In the genomic region with DNA sequence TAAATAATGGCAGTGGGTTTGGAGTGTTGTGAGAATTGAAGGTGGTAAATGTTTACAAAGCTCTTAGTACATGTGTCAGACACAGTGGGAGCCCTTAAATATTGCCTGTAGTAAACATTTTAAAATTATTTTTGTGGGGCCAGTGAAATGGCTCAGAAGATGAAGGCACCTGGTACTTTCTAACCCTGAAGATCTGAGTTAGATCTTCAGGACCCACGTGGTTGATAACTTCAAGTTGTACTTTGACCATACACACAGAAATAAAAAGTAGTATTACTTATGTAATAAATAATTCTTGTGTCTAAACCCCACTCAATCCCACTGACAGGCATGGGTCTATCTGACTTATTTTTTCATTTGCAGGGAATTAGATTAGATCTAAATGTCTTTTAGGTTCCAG, we compare ENCODE assay signal across 19 mouse cellular contexts. TPM values are rescaled to one million over a fixed set of nuclear protein-coding genes. Genes with fewer than 3 reads are reported as not detected.
DNase-seq lines count a peak whose midpoint lies in the region; ATAC-seq and TF ChIP-seq lines count a peak whose summit lies in the region.
"Had no signal": no experiment of that assay in that cellular context is flagged by ENCODE, and none has a peak within 500 bp of the region (broad histone marks: within the 10 kb centered on the region; RNA-seq: fewer than 3 reads in every experiment).

No protein-coding gene starts in this region.

- no peak for TF ChIP-seq CTCF in intestine, postnatal 0 days (IDR thresholded peaks at IDR 0.05; ENCODE audit: low read depth)

- H3K27me3 ChIP-seq in intestine, postnatal 0 days (replicated peaks; ENCODE audit: control insufficient read depth, insufficient read depth, low read length) = no peaks in the 10 kb centered on the region
- no peaks in the 10 kb centered on the region for H3K27me3 ChIP-seq in intestine, embryonic 16.5 days (replicated peaks; ENCODE audit: control insufficient read depth, insufficient read depth, low read length)
- H3K27me3 ChIP-seq in liver, embryonic 12.5 days (replicated peaks) = no peaks in the 10 kb centered on the region
- no peaks in the 10 kb centered on the region for H3K27me3 ChIP-seq in liver, embryonic 16.5 days (ENCODE audit: control insufficient read depth, insufficient read depth, low read depth, low read length)
- no peaks in the 10 kb centered on the region for H3K27me3 ChIP-seq in forebrain, embryonic 14.5 days (replicated peaks; ENCODE audit: control insufficient read depth, insufficient read depth, low read length)
- H3K27me3 ChIP-seq: embryonic facial prominence, embryonic 12.5 days; hindbrain, embryonic 12.5 days had no signal

- no peak overlapping the region for H3K27ac ChIP-seq in intestine, postnatal 0 days (ENCODE audit: low read depth, low read length)
- no peak overlapping the region; the same call in 1 of the 2 replicates for H3K27ac ChIP-seq in intestine, embryonic 16.5 days (ENCODE audit: low read length)
- H3K27ac ChIP-seq in liver, embryonic 12.5 days = peak overlapping the region; percentile 86
- peak overlapping the region; percentile 52 for H3K27ac ChIP-seq in liver, embryonic 16.5 days (ENCODE audit: low read length)
- H3K27ac ChIP-seq in forebrain, embryonic 14.5 days (ENCODE audit: low read depth, low read length) = no peak overlapping the region
- H3K27ac ChIP-seq: embryonic facial prominence, embryonic 12.5 days; hindbrain, embryonic 12.5 days had no signal

- H3K36me3 ChIP-seq in intestine, postnatal 0 days (ENCODE audit: control insufficient read depth, insufficient read depth) = no peaks in the 10 kb centered on the region
- no peaks in the 10 kb centered on the region for H3K36me3 ChIP-seq in intestine, embryonic 16.5 days (ENCODE audit: control insufficient read depth, insufficient read depth, low read length)
- 0 out of 2 replicates have a peak, but pooled peaks cover 4% of the 10 kb centered on the region for H3K36me3 ChIP-seq in liver, embryonic 12.5 days
- no peaks in the 10 kb centered on the region for H3K36me3 ChIP-seq in liver, embryonic 16.5 days (ENCODE audit: control insufficient read depth, insufficient read depth)
- no peaks in the 10 kb centered on the region for H3K36me3 ChIP-seq in forebrain, embryonic 14.5 days (ENCODE audit: control insufficient read depth, insufficient read depth, low read length)
- H3K36me3 ChIP-seq: embryonic facial prominence, embryonic 12.5 days; hindbrain, embryonic 12.5 days had no signal

- H3K4me2 ChIP-seq in intestine, postnatal 0 days (replicated peaks; ENCODE audit: low read depth) = 0 out of 2 replicates have a peak overlapping the region, but pooled peaks have one; percentile 10
- no peak overlapping the region for H3K4me2 ChIP-seq in intestine, embryonic 16.5 days (ENCODE audit: low read depth, low read length)
- H3K4me2 ChIP-seq in liver, embryonic 12.5 days = peak overlapping the region; percentile 84
- H3K4me2 ChIP-seq in liver, embryonic 16.5 days (ENCODE audit: low read depth, low read length) = no peak overlapping the region
- H3K4me2 ChIP-seq in forebrain, embryonic 14.5 days (ENCODE audit: low read length) = no peak overlapping the region
- H3K4me2 ChIP-seq: embryonic facial prominence, embryonic 12.5 days; hindbrain, embryonic 12.5 days had no signal

- no peaks in the 10 kb centered on the region for H3K9me3 ChIP-seq in intestine, postnatal 0 days (ENCODE audit: control insufficient read depth)
- no peaks in the 10 kb centered on the region for H3K9me3 ChIP-seq in intestine, embryonic 16.5 days (ENCODE audit: control insufficient read depth, low read length)
- H3K9me3 ChIP-seq in liver, embryonic 12.5 days (replicated peaks) = no peaks in the 10 kb centered on the region
- H3K9me3 ChIP-seq in liver, embryonic 16.5 days (replicated peaks; ENCODE audit: control insufficient read depth, low read length) = no peaks in the 10 kb centered on the region
- no peaks in the 10 kb centered on the region for H3K9me3 ChIP-seq in forebrain, embryonic 14.5 days (replicated peaks; ENCODE audit: control insufficient read depth, low read length)
- H3K9me3 ChIP-seq: embryonic facial prominence, embryonic 12.5 days; hindbrain, embryonic 12.5 days had no signal

- H3K4me3 ChIP-seq in intestine, postnatal 0 days (ENCODE audit: low read depth, low read length) = no peak overlapping the region
- H3K4me3 ChIP-seq in intestine, embryonic 16.5 days (ENCODE audit: low read length) = no peak overlapping the region
- no peak overlapping the region for H3K4me3 ChIP-seq in liver, embryonic 12.5 days
- no peak overlapping the region for H3K4me3 ChIP-seq in liver, embryonic 16.5 days (ENCODE audit: low read depth, low read length)
- H3K4me3 ChIP-seq in forebrain, embryonic 14.5 days (ENCODE audit: low read depth, low read length) = no peak overlapping the region
- H3K4me3 ChIP-seq: embryonic facial prominence, embryonic 12.5 days; hindbrain, embryonic 12.5 days had no signal

- DNase-seq in cerebellum, adult 11-12 months = no peak
- DNase-seq in lung, postnatal 36 days = no peak
- no peak for DNase-seq in forebrain, embryonic 14.5 days (ENCODE audit: low spot score)
- DNase-seq: adrenal gland, adult 8-10 months; adrenal gland, postnatal 36 days; cerebellum, adult 11 months; cerebellum, adult 9-10 months; cerebellum, postnatal 25 days; gastrocnemius, postnatal 25 days; heart, postnatal 10 days; heart, postnatal 4 days had no signal

- H3K9ac ChIP-seq in intestine, postnatal 0 days (ENCODE audit: low read depth, low read length) = no peak overlapping the region
- no peak overlapping the region for H3K9ac ChIP-seq in intestine, embryonic 16.5 days (ENCODE audit: low read depth, low read length)
- H3K9ac ChIP-seq in liver, embryonic 12.5 days = peak overlapping the region; percentile 56; the same call in 1 of the 2 replicates
- H3K9ac ChIP-seq in liver, embryonic 16.5 days (ENCODE audit: low read depth, low read length) = no peak overlapping the region; the same call in 1 of the 2 replicates
- H3K9ac ChIP-seq in forebrain, embryonic 14.5 days (ENCODE audit: low read length) = no peak overlapping the region
- H3K9ac ChIP-seq: embryonic facial prominence, embryonic 12.5 days; hindbrain, embryonic 12.5 days had no signal

- peaks cover 19% of the 10 kb centered on the region for H3K4me1 ChIP-seq in intestine, postnatal 0 days (replicated peaks; ENCODE audit: control insufficient read depth, insufficient read depth, low read length)
- peaks cover 69% of the 10 kb centered on the region for H3K4me1 ChIP-seq in intestine, embryonic 16.5 days (ENCODE audit: control insufficient read depth, insufficient read depth, low read length)
- H3K4me1 ChIP-seq in liver, embryonic 12.5 days = peaks cover 89% of the 10 kb centered on the region
- H3K4me1 ChIP-seq in liver, embryonic 16.5 days (ENCODE audit: control insufficient read depth, low read depth, low read length) = peaks cover 82% of the 10 kb centered on the region
- peaks cover 19% of the 10 kb centered on the region for H3K4me1 ChIP-seq in forebrain, embryonic 14.5 days (ENCODE audit: control insufficient read depth, insufficient read depth, low read length)

- WGBS in intestine, postnatal 0 days = 26% methylated on average over 1 of the region's 1 CpGs
- 49% methylated on average over 1 of the region's 1 CpGs for WGBS in intestine, embryonic 16.5 days
- WGBS in liver, embryonic 12.5 days (ENCODE audit: insufficient replicate concordance) = 36% methylated on average over 1 of the region's 1 CpGs
- WGBS in liver, embryonic 16.5 days (ENCODE audit: insufficient replicate concordance) = 27% methylated on average over 1 of the region's 1 CpGs
- 85% methylated on average over 1 of the region's 1 CpGs for WGBS in forebrain, embryonic 14.5 days

- ATAC-seq in intestine, postnatal 0 days = no peak
- ATAC-seq in intestine, embryonic 16.5 days = no peak
- ATAC-seq in liver, embryonic 12.5 days = no peak
- no peak for ATAC-seq in liver, embryonic 16.5 days (ENCODE audit: low read depth)
- no peak for ATAC-seq in forebrain, embryonic 14.5 days
- ATAC-seq: forebrain, embryonic 16.5 days; hindbrain, embryonic 16.5 days had no signal

RNA-seq across cellular contexts. Expression of gene Larp1, which starts 5.7 kb away (rescaled TPM):
- polyA plus RNA-seq in intestine, postnatal 0 days (2015; fragmentation: Nextera tagmentation; extraction: Ambion mirVana) = 9.6 and 11.5 TPM in 2 replicates
- polyA plus RNA-seq in intestine, embryonic 16.5 days (2015; fragmentation: Nextera tagmentation; extraction: Ambion mirVana) = 16.5 and 16.7 TPM in 2 replicates
- 41.6 and 42.4 TPM in 2 replicates for polyA plus RNA-seq in liver, embryonic 12.5 days (2016; fragmentation: Nextera tagmentation; extraction: Ambion mirVana)
- 14.2 and 14.9 TPM in 2 replicates for polyA plus RNA-seq in liver, embryonic 16.5 days (2015; fragmentation: Nextera tagmentation; extraction: Ambion mirVana)
- 11.8 and 14.7 TPM in 2 replicates for polyA plus RNA-seq in forebrain, embryonic 14.5 days (2014; fragmentation: Nextera tagmentation; extraction: Ambion mirVana)

Comparison
In these comparisons a context has a peak if more than half of its experiments do, and no peak if none do; other contexts are left out.
1. H3K4me2 ChIP-seq: peak in intestine, postnatal 0 days (single experiment) and liver, embryonic 12.5 days (single experiment); none in intestine, embryonic 16.5 days (single experiment), liver, embryonic 16.5 days (single experiment) and forebrain, embryonic 14.5 days (single experiment).
2. H3K27ac ChIP-seq: peak in liver, embryonic 12.5 days (single experiment) and liver, embryonic 16.5 days (single experiment); none in intestine, postnatal 0 days (single experiment), intestine, embryonic 16.5 days (single experiment) and forebrain, embryonic 14.5 days (single experiment).